Mouse (Mus musculus) embryo, embryonic 11 days (tissue): ENCODE data around the gene Uba7.
"Not testable (repeated sequence)": the region's sequence is repeated elsewhere in the genome, so short reads cannot be mapped to it uniquely, and the experiment has no call there.

ENCODE experiments used
- DNase-seq: peaks from one replicate; pipeline ENCODE4 v3.0.0-alpha.2; 2015

Gene Uba7

DNA sequence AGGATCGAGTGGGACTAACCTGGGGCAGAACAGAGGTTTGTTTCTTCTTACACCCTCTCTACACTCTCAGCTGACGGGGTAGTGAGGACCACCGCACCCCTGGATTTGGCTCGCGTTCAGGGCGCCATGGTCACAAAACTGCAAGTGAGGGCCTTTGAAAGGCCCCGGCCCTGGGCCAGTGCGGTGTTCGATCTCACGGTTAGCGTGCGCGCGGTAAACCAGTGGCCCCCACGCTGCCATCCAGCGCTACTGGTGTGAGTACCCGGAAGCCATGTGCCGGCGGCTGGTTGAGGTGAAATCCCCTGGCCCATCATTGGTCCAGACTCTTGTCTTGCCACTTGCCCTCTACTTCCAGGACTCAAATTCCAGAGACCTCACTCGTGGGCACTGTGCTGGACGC, 20.2 kb downstream of the Uba7 start:
- no peak for DNase-seq

DNA sequence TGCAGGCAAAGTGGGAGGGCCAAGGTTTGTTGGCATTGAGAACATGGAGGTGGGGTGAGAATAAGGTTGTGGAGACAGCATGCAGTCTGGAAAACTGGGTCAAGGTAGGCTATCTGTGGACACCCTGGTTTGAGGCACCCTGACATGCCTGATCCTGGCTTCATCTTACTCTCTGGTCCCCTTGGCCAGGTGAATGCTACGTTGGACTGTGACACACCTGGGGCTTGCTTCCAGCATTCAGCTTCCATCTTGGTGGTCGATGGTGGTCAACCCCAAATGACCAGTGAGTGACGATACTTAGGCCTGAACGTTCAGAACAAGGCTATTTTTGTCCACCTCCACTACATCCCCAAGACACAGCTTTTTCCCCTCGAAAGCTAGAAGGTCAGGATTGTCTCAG, 20.7 kb downstream of the Uba7 start, which contains the start of gene Gm20662:
TSS of gene Gm20662 (plus strand) at position 301 of the 400 bp plus-strand sequence.
- DNase-seq = no peak

DNA sequence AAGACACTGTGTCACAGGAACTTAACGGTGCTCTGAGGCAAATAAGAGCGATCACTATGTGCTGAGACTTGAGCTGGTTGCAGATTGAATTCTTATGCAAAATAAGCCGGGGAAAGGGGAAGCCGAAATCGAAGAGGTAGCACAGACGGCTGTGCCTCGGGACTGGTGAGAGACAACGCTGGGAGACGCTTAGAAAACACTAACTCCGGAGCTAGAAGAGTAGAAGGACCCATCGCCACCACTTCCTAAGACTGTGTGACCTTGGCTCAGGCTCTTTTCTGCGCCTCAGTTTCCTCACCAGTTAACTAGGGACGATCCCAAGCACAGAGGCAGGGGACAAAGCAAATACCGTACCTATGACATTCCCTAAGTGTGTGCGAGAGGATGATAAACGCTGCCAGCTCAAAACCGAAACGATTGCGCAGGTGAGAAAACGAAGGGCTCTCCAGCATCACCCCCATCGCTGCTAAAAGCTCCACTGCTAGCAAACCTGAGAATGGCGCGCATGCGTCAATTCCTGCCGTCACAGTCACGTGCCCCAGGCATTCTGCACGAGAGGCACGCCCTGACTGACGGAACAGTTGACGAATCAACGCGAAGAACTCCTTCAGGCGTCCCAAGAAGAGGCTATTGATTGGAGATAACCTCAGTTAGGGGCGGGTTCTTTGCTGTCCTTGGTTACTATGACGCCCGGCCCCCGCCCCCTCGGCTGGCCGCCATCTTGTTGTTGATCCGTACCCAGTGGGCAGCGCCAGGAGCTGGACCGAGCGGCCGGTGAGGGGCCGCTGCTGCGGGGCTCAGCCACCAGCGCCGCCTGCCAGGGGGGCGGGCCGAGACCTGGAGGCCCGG, 26.8 kb downstream of the Uba7 start, which contains the start of gene Ip6k1:
TSS of gene Ip6k1 (plus strand) at position 580 of the 849 bp plus-strand sequence.
- peak; percentile 100 for DNase-seq

DNA sequence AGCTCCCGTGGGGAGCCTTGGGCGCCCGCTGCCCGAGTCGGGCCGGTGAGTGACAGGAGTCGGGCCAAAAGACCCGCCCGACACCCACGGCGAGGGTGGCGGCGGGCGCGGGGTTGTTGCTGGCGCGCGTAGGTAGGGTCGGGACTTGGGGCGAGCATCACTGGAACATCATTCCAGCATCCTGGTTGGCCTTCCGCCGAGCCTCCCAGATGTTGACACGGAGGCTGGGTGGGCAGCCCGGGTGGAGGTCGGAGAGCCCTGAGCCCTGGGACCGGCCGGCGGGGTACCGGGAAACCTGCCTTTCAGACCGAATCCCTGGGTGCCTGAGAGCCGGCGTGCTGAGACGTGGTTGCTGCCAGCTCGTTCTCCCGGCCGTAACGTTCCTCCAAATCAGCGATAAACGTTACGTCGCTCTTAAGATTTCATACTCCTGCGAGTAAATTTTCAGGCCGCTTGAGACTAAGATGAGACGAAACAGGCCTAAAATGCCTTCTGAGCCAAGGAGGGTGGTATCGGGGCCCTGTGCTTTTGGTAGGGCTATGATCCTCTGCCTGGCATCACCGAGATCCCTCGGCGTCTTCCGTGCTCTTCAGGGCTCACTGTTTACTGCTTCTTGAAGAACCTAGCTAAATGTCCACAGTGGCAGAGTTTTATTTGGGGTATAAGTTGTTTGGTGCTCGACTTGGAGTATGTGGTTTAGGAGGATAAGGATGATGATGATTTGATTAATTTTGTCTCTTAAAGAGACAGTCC, 27.6 kb downstream of the Uba7 start:
- DNase-seq = no peak

DNA sequence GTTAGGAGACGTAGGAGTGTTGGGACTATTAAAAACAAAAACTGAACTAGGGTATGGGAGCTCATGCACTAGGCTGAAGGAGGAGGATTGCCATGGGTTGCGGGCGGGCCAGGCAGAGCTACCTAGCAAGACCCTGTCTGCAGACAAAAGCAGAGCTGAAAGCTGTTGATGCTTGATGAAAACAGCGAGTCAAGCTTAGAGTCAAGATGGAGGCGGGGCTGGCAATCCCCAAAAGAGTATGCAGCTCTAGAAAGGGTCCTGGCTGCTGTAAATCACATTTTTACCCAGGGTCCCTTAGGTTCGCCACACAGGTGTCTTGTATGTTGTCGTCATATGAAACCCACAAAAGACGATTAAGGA, 28.2 kb downstream of the Uba7 start:
- peak; percentile 37 for DNase-seq

- no peak for DNase-seq
Measured at GRCm38 (mm10) chr9:108008041-108008440, 32.7 kb downstream of the Uba7 start.

GRCm38 (mm10) chr9:108010385-108010784, 35.1 kb downstream of the Uba7 start:
- DNase-seq = no peak

- DNase-seq = not testable (repeated sequence)
Measured at GRCm38 (mm10) chr9:108013577-108013976, 38.3 kb downstream of the Uba7 start.

DNA sequence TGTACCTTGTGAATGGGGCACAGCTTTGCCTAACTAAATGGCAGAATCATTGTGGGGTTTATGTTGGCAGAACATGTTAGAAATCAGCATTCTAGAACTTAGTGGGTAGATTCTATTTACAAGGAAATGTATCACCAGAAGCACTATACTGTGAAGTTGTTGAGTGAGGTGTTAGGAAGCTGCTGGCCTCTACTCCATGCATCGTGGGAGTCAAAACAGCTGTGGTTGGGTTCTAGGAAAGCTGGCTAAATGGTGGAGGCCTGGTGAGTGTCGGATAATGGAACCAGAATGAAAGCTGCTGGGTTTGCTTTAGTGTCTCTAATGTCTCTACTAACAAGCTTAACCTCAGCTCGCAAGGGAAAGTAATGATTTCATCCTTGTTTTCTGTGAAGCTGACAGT, 41.8 kb downstream of the Uba7 start:
- DNase-seq = no peak

GRCm38 (mm10) chr9:108020741-108021140, 45.4 kb downstream of the Uba7 start:
- no peak for DNase-seq

GRCm38 (mm10) chr9:108023216-108023615, 47.9 kb downstream of the Uba7 start:
- DNase-seq = no peak

- DNase-seq = no peak
Measured at GRCm38 (mm10) chr9:108026584-108026983, 51.3 kb downstream of the Uba7 start.

- no peak for DNase-seq
Measured at GRCm38 (mm10) chr9:108027867-108028266, 52.6 kb downstream of the Uba7 start.

DNA sequence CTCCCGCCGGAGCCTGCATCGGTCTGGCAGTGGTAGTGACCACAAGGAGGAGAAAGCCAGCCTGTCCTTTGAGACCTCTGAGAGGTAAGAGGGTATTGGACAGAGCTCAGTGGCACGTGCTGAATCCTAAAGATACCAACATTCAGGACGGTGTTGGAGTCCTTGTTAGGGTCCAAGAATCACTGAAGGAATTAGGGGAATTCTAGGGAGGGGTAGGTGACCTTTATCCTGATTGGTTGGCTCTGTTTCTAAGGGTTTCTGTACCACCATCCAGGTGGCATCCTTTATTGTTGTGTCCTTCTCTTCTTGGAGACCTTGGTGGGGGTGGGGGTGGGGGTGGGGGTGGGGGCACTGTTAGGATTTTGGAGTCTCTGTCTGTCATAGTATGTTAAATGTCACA, 56.8 kb downstream of the Uba7 start:
- no peak for DNase-seq
